Mouse (Mus musculus) limb, embryonic 15.5 days (tissue): ENCODE data around the gene Cdk6. TPM values are rescaled to one million over a fixed set of nuclear protein-coding genes. Genes with fewer than 3 reads are reported as not detected.
"Not testable (repeated sequence)": the region's sequence is repeated elsewhere in the genome, so short reads cannot be mapped to it uniquely, and the experiment has no call there.

Experiments
- ATAC-seq: fragments of 200-750 bp; cut with Nextera tagmentation; 2 replicates; pipeline ENCODE4 v1.8.0; 2017; ENCODE audit warnings: low read depth, moderate TSS enrichment; ENCODE audit not compliant: insufficient number of reproducible peaks, low FRiP score, low TSS enrichment
- H3K27ac ChIP-seq: fragments of 300-500 bp; sonication (generic); 2 replicates; pipeline ENCODE4 v1.5.1; 2015; ENCODE audit warnings: moderate library complexity, mild to moderate bottlenecking, inconsistent platforms
- H3K27me3 ChIP-seq: fragments of 300-500 bp; sonication (generic); 2 replicates; pipeline ENCODE4 v1.6.1; 2015; ENCODE audit warnings: inconsistent platforms
- H3K36me3 ChIP-seq: fragments of 300-500 bp; sonication (generic); 2 replicates; pipeline ENCODE4 v1.6.1; 2015; ENCODE audit warnings: inconsistent platforms
- H3K4me1 ChIP-seq: fragments of 300-500 bp; sonication (generic); 2 replicates; pipeline ENCODE4 v1.6.1; 2015; ENCODE audit warnings: inconsistent platforms
- H3K4me2 ChIP-seq: fragments of 300-500 bp; sonication (generic); 2 replicates; pipeline ENCODE4 v1.6.1; 2015; ENCODE audit warnings: mild to moderate bottlenecking, inconsistent platforms
- H3K4me3 ChIP-seq: fragments of 300-500 bp; sonication (generic); 2 replicates; pipeline ENCODE4 v1.5.1; 2015; ENCODE audit warnings: mild to moderate bottlenecking, inconsistent platforms
- H3K9ac ChIP-seq: fragments of 300-500 bp; sonication (generic); 2 replicates; pipeline ENCODE4 v1.6.1; 2015; ENCODE audit warnings: inconsistent platforms
- H3K9me3 ChIP-seq: fragments of 300-500 bp; sonication (generic); 2 replicates; pipeline ENCODE4 v1.6.1; 2016; ENCODE audit warnings: inconsistent platforms
- WGBS: fragments of 180-500 bp; shearing (Covaris S2); methylation state at CpG from one replicate; pipeline ENCODE4 v1.1.7; 2015; 5-methylcytosine and 5-hydroxymethylcytosine counted together
- polyA plus RNA-seq: library from polyadenylated mRNA; unstranded; fragments of >200 nt; fragmentation: Nextera tagmentation; extraction: Ambion mirVana; gene quantifications from 2 replicates; pipeline ENCODE4 v1.2.1, GENCODE M21; 2015

The Cdk6 gene
- polyA plus RNA-seq, 1 experiment from 2014 or later = 24.7 TPM

DNA sequence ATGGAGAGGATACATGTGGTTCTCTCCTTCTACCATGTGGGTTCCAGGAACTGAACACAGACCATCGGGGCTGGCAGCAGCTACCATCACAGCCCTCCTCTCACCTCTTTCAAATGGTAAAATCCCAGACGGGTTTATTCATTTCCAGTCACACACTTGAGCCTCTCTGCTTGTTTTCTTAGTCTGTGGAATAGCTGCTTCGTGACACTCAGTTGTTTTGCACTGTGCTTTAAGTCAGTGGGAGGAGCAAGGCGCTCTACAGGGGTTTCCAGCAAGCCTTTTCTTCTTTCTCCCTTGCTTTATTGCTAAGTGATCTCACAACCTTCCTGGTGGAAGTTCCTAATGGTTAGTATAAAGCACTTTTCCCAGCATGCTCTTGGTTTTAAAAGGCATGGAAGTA, 10.6 kb downstream of the Cdk6 start:
- H3K4me2 ChIP-seq, H3K4me1 ChIP-seq, H3K4me3 ChIP-seq, H3K27me3 ChIP-seq, H3K9ac ChIP-seq, H3K36me3 ChIP-seq, H3K9me3 ChIP-seq, ATAC-seq, H3K27ac ChIP-seq: not testable (repeated sequence)
- WGBS = 61% methylated on average over 4 of the region's 4 CpGs

GRCm38 (mm10) chr5:3352314-3352713, 11.0 kb downstream of the Cdk6 start:
- Histone ChIP-seq H3K4me2 (no peak overlapping the region), H3K9me3 (no peaks in the 10 kb centered on the region), H3K4me1 (no peaks in the 10 kb centered on the region), H3K4me3 (no peak overlapping the region), H3K36me3 (no peaks in the 10 kb centered on the region), H3K27me3 (no peaks in the 10 kb centered on the region), H3K9ac (no peak overlapping the region), H3K27ac (no peak overlapping the region)
- WGBS = 92% methylated on average over 3 of the region's 3 CpGs
- ATAC-seq = no peak

DNA sequence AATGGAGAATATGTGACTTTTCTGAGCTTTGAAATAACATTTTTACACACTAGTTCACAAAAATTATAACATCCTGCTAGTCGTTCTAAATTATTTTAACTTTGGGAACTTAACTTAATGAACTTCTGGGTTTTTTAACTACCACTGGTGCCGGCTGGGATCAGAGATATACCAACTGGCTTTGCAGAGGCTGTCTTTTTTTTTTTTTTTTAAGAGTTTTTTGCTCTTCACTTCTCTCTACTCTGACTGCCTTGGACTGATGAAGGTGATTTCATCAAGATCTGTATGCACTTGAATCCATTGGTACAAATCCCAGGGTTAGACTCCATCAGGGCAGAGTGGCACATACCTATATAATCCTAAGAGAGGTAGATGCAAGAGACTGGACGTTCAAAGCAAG, 11.5 kb downstream of the Cdk6 start:
- Histone ChIP-seq H3K4me3 (no peak overlapping the region), H3K4me2 (no peak overlapping the region), H3K4me1 (no peaks in the 10 kb centered on the region), H3K27ac (no peak overlapping the region), H3K9me3 (no peaks in the 10 kb centered on the region), H3K9ac (no peak overlapping the region), H3K27me3 (no peaks in the 10 kb centered on the region), H3K36me3 (no peaks in the 10 kb centered on the region)
- WGBS = 73% methylated on average over 3 of the region's 3 CpGs
- no peak for ATAC-seq

GRCm38 (mm10) chr5:3354307-3354706, 13.0 kb downstream of the Cdk6 start:
- no peaks in the 10 kb centered on the region for H3K9me3 ChIP-seq
- no peak overlapping the region for H3K9ac ChIP-seq
- no peak overlapping the region for H3K4me2 ChIP-seq
- H3K4me1 ChIP-seq = no peaks in the 10 kb centered on the region
- no peak overlapping the region for H3K4me3 ChIP-seq
- no peak for ATAC-seq
- no peak overlapping the region for H3K27ac ChIP-seq
- 85% methylated on average over 5 of the region's 5 CpGs for WGBS
- H3K27me3 ChIP-seq = no peaks in the 10 kb centered on the region
- no peaks in the 10 kb centered on the region for H3K36me3 ChIP-seq

GRCm38 (mm10) chr5:3355032-3355536, 13.8 kb downstream of the Cdk6 start:
- Histone ChIP-seq H3K36me3 (no peaks in the 10 kb centered on the region), H3K4me1 (no peaks in the 10 kb centered on the region), H3K4me3 (no peak overlapping the region), H3K9ac (no peak overlapping the region), H3K9me3 (no peaks in the 10 kb centered on the region), H3K27me3 (no peaks in the 10 kb centered on the region), H3K27ac (no peak overlapping the region), H3K4me2 (no peak overlapping the region)
- ATAC-seq = no peak
- 91% methylated on average over 12 of the region's 12 CpGs for WGBS

- Histone ChIP-seq H3K4me3 (no peak overlapping the region), H3K4me2 (no peak overlapping the region), H3K9ac (no peak overlapping the region), H3K4me1 (no peaks in the 10 kb centered on the region), H3K27ac (no peak overlapping the region), H3K9me3 (no peaks in the 10 kb centered on the region), H3K36me3 (no peaks in the 10 kb centered on the region), H3K27me3 (no peaks in the 10 kb centered on the region)
- 72% methylated on average over 11 of the region's 11 CpGs for WGBS
- ATAC-seq = no peak
Observed at GRCm38 (mm10) chr5:3355560-3356260, 14.4 kb downstream of the Cdk6 start.

- H3K4me3 ChIP-seq = no peak overlapping the region
- no peaks in the 10 kb centered on the region for H3K9me3 ChIP-seq
- H3K9ac ChIP-seq = no peak overlapping the region
- no peak overlapping the region for H3K4me2 ChIP-seq
- no peaks in the 10 kb centered on the region for H3K36me3 ChIP-seq
- no peak overlapping the region for H3K27ac ChIP-seq
- ATAC-seq = no peak
- no peaks in the 10 kb centered on the region for H3K4me1 ChIP-seq
- no peaks in the 10 kb centered on the region for H3K27me3 ChIP-seq
- 81% methylated on average over 10 of the region's 10 CpGs for WGBS
Observed at GRCm38 (mm10) chr5:3356261-3356778, 15.0 kb downstream of the Cdk6 start.

DNA sequence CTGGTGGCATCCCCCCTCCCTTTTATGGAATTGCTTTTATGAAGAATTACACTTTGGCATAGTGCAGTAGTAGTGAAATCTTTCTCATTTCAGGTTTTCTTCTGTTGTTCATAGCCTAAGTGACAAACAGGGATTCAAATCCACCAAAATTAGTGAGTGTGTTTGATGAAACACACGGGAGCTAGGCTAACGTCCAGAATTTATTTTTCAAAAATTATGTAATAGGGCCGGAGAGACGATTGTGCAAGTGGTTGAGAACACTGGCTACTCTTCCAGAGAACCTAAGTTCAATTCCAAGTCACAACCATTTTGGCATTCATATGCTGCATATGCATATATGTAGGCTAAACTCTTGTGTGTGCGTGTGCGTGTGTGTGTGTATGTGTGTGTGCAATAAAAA, 16.2 kb downstream of the Cdk6 start:
- no peak for ATAC-seq
- 90% methylated on average over 6 of the region's 6 CpGs for WGBS
- Histone ChIP-seq H3K27me3 (no peaks in the 10 kb centered on the region), H3K4me3 (no peak overlapping the region), H3K9me3 (no peaks in the 10 kb centered on the region), H3K36me3 (no peaks in the 10 kb centered on the region), H3K27ac (no peak overlapping the region), H3K4me1 (no peaks in the 10 kb centered on the region), H3K9ac (no peak overlapping the region), H3K4me2 (no peak overlapping the region)

DNA sequence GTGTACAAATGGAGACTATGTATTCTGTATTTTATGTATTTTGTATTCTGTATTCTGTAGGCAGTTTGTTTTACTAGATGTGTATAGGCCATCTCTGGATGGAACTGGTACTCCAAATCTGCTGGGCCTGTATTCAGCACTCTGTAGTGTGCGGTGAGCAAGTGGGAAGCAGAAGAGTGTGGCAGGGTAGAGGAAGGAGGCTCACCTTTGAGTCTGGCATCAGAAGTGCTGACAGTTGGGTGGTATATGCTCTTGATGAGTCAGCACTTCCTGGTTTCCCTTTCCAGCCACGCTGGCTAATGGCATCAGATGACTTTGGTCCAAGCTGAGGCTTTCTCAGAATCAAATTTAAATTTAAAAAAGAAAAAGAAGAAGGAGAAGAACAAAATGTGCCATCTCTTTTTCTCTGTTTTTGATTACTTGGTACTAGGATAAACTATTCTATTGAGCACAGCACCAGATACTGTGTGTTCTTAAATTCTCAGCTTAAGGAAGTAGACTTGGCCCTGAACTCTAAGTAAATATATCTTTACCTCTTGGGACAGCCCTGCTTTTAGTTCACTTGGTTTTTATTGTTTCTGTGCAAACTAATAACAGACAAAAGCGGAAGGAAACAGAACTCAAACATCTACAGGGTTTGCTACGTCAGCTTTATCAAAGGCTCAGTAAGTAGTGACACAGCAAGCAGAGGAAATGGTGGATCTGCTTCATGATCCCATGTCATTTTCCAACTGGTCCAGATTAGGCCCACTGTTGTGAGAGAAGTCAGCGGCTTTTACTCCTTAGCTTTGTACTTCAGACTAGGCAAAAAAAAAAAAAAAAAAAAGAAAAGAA, 17.6 kb downstream of the Cdk6 start:
- no peaks in the 10 kb centered on the region for H3K9me3 ChIP-seq
- no peaks in the 10 kb centered on the region for H3K27me3 ChIP-seq
- no peak overlapping the region for H3K9ac ChIP-seq
- no peak overlapping the region for H3K4me3 ChIP-seq
- no peak overlapping the region for H3K4me2 ChIP-seq
- ATAC-seq = no peak
- no peak overlapping the region for H3K27ac ChIP-seq
- 72% methylated on average over 5 of the region's 5 CpGs for WGBS
- H3K4me1 ChIP-seq = no peaks in the 10 kb centered on the region
- no peaks in the 10 kb centered on the region for H3K36me3 ChIP-seq

GRCm38 (mm10) chr5:3359914-3360313, 18.6 kb downstream of the Cdk6 start:
- Histone ChIP-seq H3K27ac (no peak overlapping the region), H3K36me3 (no peaks in the 10 kb centered on the region), H3K9ac (no peak overlapping the region), H3K4me2 (no peak overlapping the region), H3K4me3 (no peak overlapping the region), H3K4me1 (no peaks in the 10 kb centered on the region), H3K27me3 (no peaks in the 10 kb centered on the region), H3K9me3 (no peaks in the 10 kb centered on the region)
- ATAC-seq = no peak
- WGBS = 92% methylated on average over 7 of the region's 7 CpGs

DNA sequence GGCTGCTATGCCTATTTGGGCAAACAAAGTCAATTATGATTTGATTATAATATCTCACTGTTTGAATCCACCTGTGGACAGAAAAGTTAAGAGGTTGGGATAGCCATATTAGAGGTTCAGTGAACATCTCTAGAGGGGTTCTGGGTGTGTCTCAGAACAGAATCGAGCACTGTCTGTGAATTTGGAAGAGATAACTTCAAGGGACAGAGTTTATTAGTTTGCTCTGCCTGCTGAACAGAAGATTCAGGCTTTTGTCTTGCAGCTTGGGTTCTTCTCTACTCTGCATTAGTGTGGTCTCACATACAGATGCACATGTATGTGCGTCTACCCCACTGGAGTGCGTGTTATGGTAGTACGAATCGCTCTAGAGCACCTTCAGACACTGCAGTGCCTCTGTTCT, 20.0 kb downstream of the Cdk6 start:
- Histone ChIP-seq H3K4me2 (no peak overlapping the region), H3K36me3 (no peaks in the 10 kb centered on the region), H3K4me1 (no peaks in the 10 kb centered on the region), H3K9ac (no peak overlapping the region), H3K27ac (no peak overlapping the region), H3K27me3 (no peaks in the 10 kb centered on the region), H3K4me3 (no peak overlapping the region), H3K9me3 (no peaks in the 10 kb centered on the region)
- 95% methylated on average over 5 of the region's 5 CpGs for WGBS
- no peak for ATAC-seq

GRCm38 (mm10) chr5:3362111-3362510, 20.8 kb downstream of the Cdk6 start:
- Histone ChIP-seq H3K4me1 (no peaks in the 10 kb centered on the region), H3K9me3 (no peaks in the 10 kb centered on the region), H3K27ac (no peak overlapping the region), H3K9ac (no peak overlapping the region), H3K27me3 (no peaks in the 10 kb centered on the region), H3K4me3 (no peak overlapping the region), H3K36me3 (no peaks in the 10 kb centered on the region), H3K4me2 (no peak overlapping the region)
- WGBS = 89% methylated on average over 8 of the region's 8 CpGs
- ATAC-seq = no peak
